Mouse (Mus musculus): ENCODE data around the gene Mafk. TPM values are rescaled to one million over a fixed set of nuclear protein-coding genes. Genes with fewer than 3 reads are reported as not detected.

The Mafk gene
- polyA plus RNA-seq, 1 experiment from 2014 or later, result 20.6 TPM

DNA sequence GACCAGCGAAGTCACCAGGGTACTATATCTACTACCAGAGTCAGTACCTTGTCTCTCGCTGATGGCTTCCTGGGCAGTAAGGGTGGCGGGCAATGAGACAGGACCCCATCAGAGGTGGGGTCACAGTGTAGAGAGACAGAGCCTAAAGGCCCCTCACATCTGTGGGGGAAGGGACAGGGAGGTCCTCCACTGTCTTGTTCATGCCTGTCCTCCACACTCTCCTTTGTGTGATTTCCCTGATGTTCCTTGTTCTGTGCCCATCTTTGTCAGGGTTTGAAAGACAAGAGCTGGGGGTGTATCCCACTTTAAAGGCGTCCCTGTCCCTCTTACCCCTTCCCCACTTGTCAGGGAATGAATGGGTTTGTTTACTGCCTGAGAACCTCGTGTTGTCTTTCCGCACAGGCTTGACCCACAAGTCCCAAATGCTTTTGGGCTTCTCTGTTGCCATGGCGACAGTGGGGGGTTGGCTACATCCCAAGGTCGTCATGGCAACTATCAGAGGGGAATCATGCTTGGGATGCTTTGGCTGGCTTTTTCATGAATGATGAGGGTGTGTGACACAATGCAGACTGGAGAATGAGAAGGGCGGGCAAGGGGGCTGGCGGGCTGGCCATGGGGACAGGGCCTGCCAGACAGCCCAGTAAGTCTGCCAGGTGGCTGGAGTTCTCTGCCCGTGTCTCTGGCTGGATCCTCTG, 6.3 kb downstream of the Mafk start:
- H3K9ac ChIP-seq (replicated peaks), result peak overlapping the region; percentile 42
- ATAC-seq (replicated peaks), result peak; percentile 89
- H3K9me3 ChIP-seq, result no peaks in the 10 kb centered on the region
- peak overlapping the region; percentile 91 for H3K27ac ChIP-seq (replicated peaks)
- 14% methylated on average over 11 of the region's 11 CpGs for WGBS
- peaks cover 49% of the 10 kb centered on the region for H3K4me1 ChIP-seq
- H3K4me2 ChIP-seq (replicated peaks), result peak overlapping the region; percentile 54
- no peaks in the 10 kb centered on the region for H3K27me3 ChIP-seq
- H3K36me3 ChIP-seq, result peaks cover 13% of the 10 kb centered on the region
- H3K4me3 ChIP-seq, result peak overlapping the region; percentile 34

DNA sequence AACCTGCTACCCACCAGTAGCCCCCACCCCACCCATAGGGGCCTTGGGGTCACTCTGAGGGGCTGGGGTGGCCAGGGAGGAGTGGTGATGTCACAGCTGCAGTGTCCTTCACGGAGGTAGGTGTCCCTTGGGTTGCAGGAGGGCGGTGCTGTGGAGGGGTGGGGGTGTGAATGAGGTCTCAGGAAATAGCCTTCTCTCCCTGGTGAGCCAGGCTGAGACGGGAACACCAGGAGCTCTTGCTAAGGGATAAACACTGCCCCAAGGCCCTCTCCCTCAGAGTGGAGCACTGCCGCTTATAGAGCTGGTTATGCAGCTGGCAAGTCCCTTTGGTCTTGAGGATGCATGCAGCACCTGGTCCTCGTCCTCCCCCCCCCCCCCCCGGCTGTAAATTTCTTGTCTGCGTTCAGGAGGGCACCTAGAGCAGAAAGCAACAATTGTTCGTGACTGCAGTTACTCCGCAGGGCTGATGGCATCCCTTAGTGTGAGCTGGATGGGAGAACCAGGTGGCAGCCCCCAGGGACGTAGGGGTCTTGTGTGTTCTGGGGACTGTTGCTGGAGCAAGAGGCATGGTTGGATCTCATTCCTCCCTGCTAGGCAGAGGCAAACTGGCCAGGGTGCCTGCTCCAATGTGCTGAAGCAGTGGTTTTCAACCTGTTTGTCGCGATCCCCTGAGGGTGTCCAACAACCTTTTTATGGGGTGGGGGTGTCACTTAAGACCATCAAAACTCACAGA, 7.0 kb downstream of the Mafk start:
- ATAC-seq (replicated peaks), result peak; percentile 49
- peaks cover 42% of the 10 kb centered on the region for H3K4me1 ChIP-seq

DNA sequence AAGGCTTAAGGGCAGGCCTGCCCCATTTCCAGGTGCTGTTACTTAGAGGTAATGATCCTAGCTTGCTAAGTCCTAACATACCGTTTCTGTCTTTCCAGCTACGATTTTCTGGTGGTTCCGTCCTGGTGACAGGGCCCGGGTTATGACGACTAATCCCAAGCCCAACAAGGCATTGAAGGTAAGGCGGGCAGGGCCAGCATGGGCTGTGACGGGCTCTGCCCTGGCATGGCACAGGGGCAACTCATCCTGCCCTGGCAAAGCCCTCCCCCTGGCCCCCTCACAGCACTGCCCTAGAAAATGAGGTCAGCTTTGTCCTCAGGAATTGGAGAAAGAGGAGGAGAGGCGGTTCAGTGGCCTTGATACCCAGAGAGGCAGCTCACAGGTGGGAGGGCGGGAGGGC, 7.7 kb downstream of the Mafk start:
- Histone ChIP-seq H3K4me2 (replicated peaks) (peak overlapping the region; percentile 54; the same call in 1 of the 2 replicates), H3K27ac (replicated peaks) (peak overlapping the region; percentile 91), H3K36me3 (peaks cover 13% of the 10 kb centered on the region), H3K4me1 (peaks cover 48% of the 10 kb centered on the region), H3K27me3 (no peaks in the 10 kb centered on the region), H3K9me3 (no peaks in the 10 kb centered on the region), H3K4me3 (no peak overlapping the region), H3K9ac (replicated peaks) (0 out of 2 replicates have a peak overlapping the region, but pooled peaks have one; percentile 11)
- ATAC-seq (replicated peaks), result no peak
- 86% methylated on average over 9 of the region's 9 CpGs for WGBS

More for the DNA sequence above, 7.0 kb downstream of the Mafk start:
- Histone ChIP-seq H3K4me2 (replicated peaks) (peak overlapping the region; percentile 54), H3K9me3 (no peaks in the 10 kb centered on the region), H3K36me3 (peaks cover 13% of the 10 kb centered on the region), H3K4me3 (peak overlapping the region; percentile 34), H3K27me3 (no peaks in the 10 kb centered on the region), H3K9ac (replicated peaks) (peak overlapping the region; percentile 42), H3K27ac (replicated peaks) (peak overlapping the region; percentile 91)
- 35% methylated on average over 12 of the region's 12 CpGs for WGBS

DNA sequence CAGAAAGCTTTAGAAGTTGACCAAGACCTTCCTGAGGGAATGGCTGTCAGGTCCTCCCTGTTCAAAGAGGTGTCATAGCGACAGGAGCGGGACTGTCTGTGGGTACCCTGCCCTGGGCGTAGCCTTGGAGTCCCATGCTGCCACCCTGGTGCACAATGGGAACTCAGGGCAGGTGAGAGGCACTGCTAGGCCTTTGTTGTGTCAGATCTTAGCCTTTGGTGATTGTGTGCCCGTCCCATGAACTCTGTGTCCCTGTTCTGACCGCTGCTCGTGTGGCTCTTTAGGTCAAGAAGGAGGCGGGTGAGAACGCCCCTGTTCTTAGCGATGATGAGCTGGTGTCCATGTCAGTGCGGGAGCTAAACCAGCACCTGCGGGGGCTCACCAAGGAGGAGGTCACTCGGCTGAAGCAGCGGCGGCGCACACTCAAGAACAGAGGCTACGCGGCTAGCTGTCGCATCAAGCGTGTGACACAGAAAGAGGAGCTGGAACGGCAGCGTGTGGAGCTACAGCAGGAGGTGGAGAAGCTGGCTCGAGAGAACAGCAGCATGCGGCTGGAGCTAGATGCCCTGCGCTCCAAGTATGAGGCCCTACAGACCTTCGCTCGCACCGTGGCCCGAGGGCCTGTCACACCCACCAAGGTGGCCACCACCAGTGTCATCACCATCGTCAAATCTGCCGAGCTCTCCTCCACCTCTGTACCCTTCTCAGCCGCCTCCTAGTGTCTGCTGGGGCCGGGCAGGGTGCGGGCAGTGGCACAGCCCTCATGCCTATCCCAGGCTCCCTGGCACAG, 8.7 kb downstream of the Mafk start:
- Histone ChIP-seq H3K4me1 (peaks cover 50% of the 10 kb centered on the region), H3K9ac (replicated peaks) (no peak overlapping the region)

DNA sequence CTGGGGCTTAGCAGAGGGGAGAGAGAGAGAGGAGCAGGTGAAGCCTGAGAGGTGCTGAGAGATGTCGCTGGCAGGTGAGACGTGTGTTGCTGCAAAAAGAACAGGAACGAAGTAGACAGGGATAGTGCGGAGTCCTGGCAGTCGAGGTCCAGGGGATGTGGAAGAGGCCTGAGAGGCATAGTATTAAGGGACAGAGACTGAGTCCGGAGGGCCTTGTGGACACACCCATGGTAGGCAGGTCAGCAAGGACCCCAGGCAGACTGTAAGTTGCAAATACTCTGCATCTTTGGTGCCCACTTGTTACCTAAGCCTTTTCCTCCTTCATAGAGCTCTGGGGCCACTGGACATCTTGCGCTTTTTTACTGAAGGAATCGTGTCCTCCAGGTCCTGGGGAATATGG, 9.9 kb downstream of the Mafk start:
- Histone ChIP-seq H3K4me2 (replicated peaks) (no peak overlapping the region), H3K9ac (replicated peaks) (no peak overlapping the region), H3K27ac (replicated peaks) (no peak overlapping the region), H3K4me1 (peaks cover 41% of the 10 kb centered on the region), H3K9me3 (no peaks in the 10 kb centered on the region), H3K36me3 (peaks cover 13% of the 10 kb centered on the region), H3K4me3 (no peak overlapping the region), H3K27me3 (no peaks in the 10 kb centered on the region)
- ATAC-seq (replicated peaks), result no peak
- 95% methylated on average over 8 of the region's 8 CpGs for WGBS

More for the DNA sequence above, 8.7 kb downstream of the Mafk start:
- Histone ChIP-seq H3K4me3 (no peak overlapping the region), H3K9me3 (no peaks in the 10 kb centered on the region), H3K36me3 (peaks cover 13% of the 10 kb centered on the region), H3K27ac (replicated peaks) (no peak overlapping the region), H3K4me2 (replicated peaks) (no peak overlapping the region), H3K27me3 (no peaks in the 10 kb centered on the region)
- no peak for ATAC-seq (replicated peaks)
- WGBS, result 92% methylated on average over 33 of the region's 33 CpGs

DNA sequence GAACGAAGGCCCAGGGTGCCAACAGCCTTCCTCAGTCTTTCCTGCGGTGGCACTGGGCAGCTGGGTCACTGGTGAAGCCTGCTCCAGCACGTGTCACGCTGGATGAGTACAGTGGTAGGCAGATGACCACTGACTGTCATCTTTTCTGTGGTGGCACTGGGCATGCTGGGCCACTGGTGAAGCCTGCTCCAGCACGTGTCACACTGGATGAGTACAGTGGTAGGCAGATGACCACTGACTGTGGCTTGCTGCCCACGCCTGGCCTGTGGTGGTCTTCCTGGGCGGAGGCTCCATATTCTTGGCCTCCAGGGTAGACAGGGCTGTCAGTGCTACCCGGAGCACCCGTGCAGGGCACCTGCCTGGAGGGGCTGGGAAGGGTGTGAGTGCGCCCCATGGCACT, 10.6 kb downstream of the Mafk start:
- Histone ChIP-seq H3K4me2 (replicated peaks) (no peak overlapping the region), H3K36me3 (peaks cover 13% of the 10 kb centered on the region), H3K9ac (replicated peaks) (no peak overlapping the region), H3K27me3 (no peaks in the 10 kb centered on the region), H3K27ac (replicated peaks) (no peak overlapping the region), H3K4me1 (peaks cover 35% of the 10 kb centered on the region), H3K4me3 (no peak overlapping the region), H3K9me3 (no peaks in the 10 kb centered on the region)
- no peak for ATAC-seq (replicated peaks)
- 95% methylated on average over 10 of the region's 10 CpGs for WGBS

DNA sequence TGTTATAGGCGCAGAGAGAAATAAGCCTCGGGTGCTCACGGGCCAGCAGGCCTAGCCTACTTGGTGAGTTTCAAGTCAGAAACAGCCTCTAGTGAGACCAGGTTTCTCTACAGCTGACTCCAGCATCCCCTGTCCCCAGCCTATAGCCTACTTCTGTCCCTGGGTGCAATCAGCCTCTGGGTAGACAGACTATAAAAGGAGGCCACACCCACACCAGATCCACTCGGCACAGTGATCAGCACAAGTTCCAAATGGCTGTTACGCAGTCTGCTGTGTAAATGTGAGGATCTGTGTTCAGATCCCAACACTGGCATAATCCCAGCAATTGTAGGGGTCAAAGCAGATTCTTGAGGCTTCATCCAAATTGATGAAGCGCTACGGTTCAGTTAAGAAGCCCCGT, 11.9 kb downstream of the Mafk start:
- Histone ChIP-seq H3K27me3 (no peaks in the 10 kb centered on the region), H3K27ac (replicated peaks) (no peak overlapping the region), H3K9ac (replicated peaks) (no peak overlapping the region), H3K9me3 (no peaks in the 10 kb centered on the region), H3K4me1 (peaks cover 22% of the 10 kb centered on the region), H3K4me2 (replicated peaks) (no peak overlapping the region; the same call in 1 of the 2 replicates), H3K36me3 (peaks cover 13% of the 10 kb centered on the region), H3K4me3 (no peak overlapping the region)
- 75% methylated on average over 8 of the region's 8 CpGs for WGBS
- no peak for ATAC-seq (replicated peaks)

DNA sequence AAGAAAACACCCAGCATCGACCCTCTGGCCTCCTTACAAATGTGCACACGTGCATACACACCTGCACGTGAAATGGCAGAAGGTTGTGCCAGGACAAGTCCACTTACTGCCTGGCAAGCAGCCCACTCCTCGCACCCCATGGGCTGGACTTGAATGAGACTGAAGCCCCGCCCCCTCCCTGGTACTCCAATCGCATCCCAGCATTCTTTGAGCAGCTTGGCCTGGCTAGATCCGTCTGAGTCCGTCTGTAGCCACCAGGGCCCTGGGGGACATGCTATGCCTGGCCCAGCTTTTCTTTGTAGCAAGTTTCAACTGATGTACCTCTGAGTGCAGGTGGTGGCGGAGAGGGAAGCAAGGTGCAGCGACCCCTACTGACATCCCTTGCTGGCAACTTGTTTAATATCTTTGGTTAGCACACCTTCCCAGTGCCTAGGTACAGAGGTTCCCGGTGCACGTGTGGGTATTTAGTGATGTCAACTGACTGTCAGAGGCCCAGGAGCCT, 12.3 kb downstream of the Mafk start:
- Histone ChIP-seq H3K4me2 (replicated peaks) (no peak overlapping the region; the same call in 1 of the 2 replicates), H3K9ac (replicated peaks) (no peak overlapping the region), H3K36me3 (peaks cover 13% of the 10 kb centered on the region), H3K4me3 (no peak overlapping the region), H3K9me3 (no peaks in the 10 kb centered on the region), H3K27me3 (no peaks in the 10 kb centered on the region), H3K27ac (replicated peaks) (no peak overlapping the region), H3K4me1 (peaks cover 17% of the 10 kb centered on the region)
- 0 out of 2 replicates have a peak, but pooled peaks have one; percentile 48 for ATAC-seq (replicated peaks)
- 6% methylated on average over 12 of the region's 12 CpGs for WGBS

DNA sequence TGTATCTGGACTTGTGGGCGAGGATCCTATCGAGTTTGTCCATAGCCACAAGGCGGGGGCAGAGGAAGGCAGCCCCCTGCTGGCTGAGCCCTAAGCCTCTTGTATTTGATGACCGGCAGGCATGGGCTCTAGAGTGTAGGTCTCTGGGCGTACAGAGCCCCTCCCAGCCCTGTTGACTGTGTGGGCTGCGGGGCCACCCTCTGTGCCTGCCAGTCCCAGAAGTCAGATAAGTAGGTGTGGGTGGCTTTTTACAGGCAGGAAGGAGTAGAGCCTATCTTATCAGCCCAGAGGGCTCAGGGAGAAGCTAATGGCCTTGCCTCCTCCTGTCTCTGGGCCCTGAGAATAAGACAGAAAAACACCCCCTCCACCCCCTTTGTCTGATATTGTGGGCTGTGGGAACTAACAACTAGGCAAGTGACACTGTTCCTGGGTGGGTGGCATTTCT, 12.8 kb downstream of the Mafk start:
- Histone ChIP-seq H3K27ac (replicated peaks) (no peak overlapping the region), H3K4me1 (peaks cover 12% of the 10 kb centered on the region), H3K36me3 (peaks cover 13% of the 10 kb centered on the region), H3K4me2 (replicated peaks) (no peak overlapping the region), H3K9me3 (no peaks in the 10 kb centered on the region), H3K9ac (replicated peaks) (no peak overlapping the region), H3K27me3 (no peaks in the 10 kb centered on the region), H3K4me3 (no peak overlapping the region)
- ATAC-seq (replicated peaks), result no peak
- 3% methylated on average over 6 of the region's 6 CpGs for WGBS

DNA sequence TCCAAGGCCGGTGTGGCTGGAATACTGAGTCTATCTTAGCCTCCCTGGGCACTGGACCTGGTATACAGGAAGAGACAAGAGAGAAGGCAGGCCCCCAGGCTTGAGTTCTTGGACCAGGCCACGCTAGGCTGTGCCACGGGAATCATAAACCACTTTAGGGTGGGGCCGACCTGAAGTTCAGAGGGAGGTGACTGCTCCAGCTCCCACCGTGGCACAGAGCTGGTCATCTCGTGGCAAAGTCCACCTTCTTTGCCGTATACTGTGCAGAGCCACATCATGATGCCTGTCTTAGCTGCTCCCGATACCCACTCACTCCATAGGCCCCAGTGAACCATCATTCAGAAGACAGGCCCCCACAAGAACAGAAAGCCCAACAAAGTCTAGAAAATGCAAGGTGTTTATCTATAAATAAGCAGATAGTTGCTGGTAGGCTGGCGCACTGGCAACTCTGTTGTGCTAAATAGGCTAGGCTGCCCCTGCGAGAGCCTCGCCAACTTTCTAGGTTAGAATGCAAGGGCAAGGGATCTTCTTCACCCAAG, 13.3 kb downstream of the Mafk start:
- Histone ChIP-seq H3K27me3 (no peaks in the 10 kb centered on the region), H3K4me3 (no peak overlapping the region), H3K4me1 (peaks cover 8% of the 10 kb centered on the region), H3K36me3 (peaks cover 13% of the 10 kb centered on the region), H3K4me2 (replicated peaks) (no peak overlapping the region), H3K9ac (replicated peaks) (no peak overlapping the region), H3K27ac (replicated peaks) (no peak overlapping the region), H3K9me3 (no peaks in the 10 kb centered on the region)
- 92% methylated on average over 11 of the region's 11 CpGs for WGBS
- no peak for ATAC-seq (replicated peaks)

DNA sequence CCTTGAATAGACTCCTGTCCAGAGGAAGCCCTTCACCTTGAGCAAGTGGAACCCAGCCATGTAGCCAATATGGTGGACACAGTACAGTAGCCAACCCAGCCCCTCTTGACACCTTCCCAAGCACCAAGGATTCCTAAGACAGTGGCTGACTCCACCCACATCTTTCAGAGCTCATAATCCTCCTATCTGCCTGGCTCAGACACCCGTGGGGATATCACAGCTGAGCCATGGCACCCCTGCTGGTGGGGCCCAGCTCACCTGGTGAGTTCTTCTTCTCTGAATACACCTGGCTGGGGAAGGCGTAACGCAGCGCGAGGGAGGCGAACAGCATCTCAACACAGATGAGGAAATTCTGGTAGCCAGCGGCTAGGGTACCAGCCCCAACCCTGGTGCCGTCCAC, 14.6 kb downstream of the Mafk start:
- ATAC-seq (replicated peaks), result no peak
- 93% methylated on average over 8 of the region's 8 CpGs for WGBS
- H3K4me1 ChIP-seq, result peaks cover 8% of the 10 kb centered on the region

More for the DNA sequence above, 14.6 kb downstream of the Mafk start:
- Histone ChIP-seq H3K4me2 (replicated peaks) (no peak overlapping the region), H3K9me3 (no peaks in the 10 kb centered on the region), H3K4me3 (no peak overlapping the region), H3K27ac (replicated peaks) (no peak overlapping the region), H3K9ac (replicated peaks) (no peak overlapping the region), H3K27me3 (no peaks in the 10 kb centered on the region), H3K36me3 (peaks cover 4% of the 10 kb centered on the region; the same call in 1 of the 2 replicates)

Data from forebrain, embryonic 15.5 days (tissue).